Mouse (Mus musculus) ES-E14 (cell line): ENCODE data around the gene Rita1. TPM values are rescaled to one million over a fixed set of nuclear protein-coding genes. Genes with fewer than 3 reads are reported as not detected.
A peak's percentile ranks its signal among the peaks of the same experiment; 100 is the strongest.

Source experiments
- DNase-seq: peaks from one replicate; pipeline ENCODE4 v3.0.0-alpha.2; 2013; ENCODE audit warnings: low read depth, low spot score
- H3K27ac ChIP-seq: 2 replicates; pipeline ENCODE4 v1.5.1; 2012; ENCODE audit warnings: low read depth, mild to moderate bottlenecking, low read length, moderate library complexity, mixed read lengths; ENCODE audit not compliant: poor library complexity, insufficient read depth, severe bottlenecking
- H3K36me3 ChIP-seq: 2 replicates; pipeline ENCODE4 v1.6.1; 2012; ENCODE audit warnings: mild to moderate bottlenecking, low read length, moderate library complexity, mixed read lengths; ENCODE audit not compliant: control insufficient read depth, poor library complexity, insufficient read depth, severe bottlenecking
- H3K4me1 ChIP-seq, 2 experiments: fragments of 150-350 bp in 1 of 2; sonication (generic) in 1 of 2; 2 replicates each; pipeline ENCODE4 v1.6.1; 2012; ENCODE audit warnings: low read length in 2 of 2, mild to moderate bottlenecking in 1 of 2, mixed read lengths in 1 of 2; ENCODE audit not compliant: control insufficient read depth in 2 of 2, insufficient read depth in 2 of 2, poor library complexity in 1 of 2
- H3K4me3 ChIP-seq, 2 experiments: fragments of 150-350 bp in 1 of 2; sonication (generic) in 1 of 2; 2 replicates each; pipeline ENCODE4 v1.5.1; 2012; ENCODE audit warnings: low read length in 2 of 2, low read depth in 1 of 2, mild to moderate bottlenecking in 1 of 2, mixed read lengths in 1 of 2; ENCODE audit not compliant: insufficient read depth in 1 of 2, poor library complexity in 1 of 2, severe bottlenecking in 1 of 2
- H3K9ac ChIP-seq: 2 replicates; pipeline ENCODE4 v1.6.1; 2012; ENCODE audit warnings: low read depth, mild to moderate bottlenecking, low read length, mixed read lengths; ENCODE audit not compliant: poor library complexity, insufficient read depth, severe bottlenecking
- H3K9me3 ChIP-seq: fragments of 150-350 bp; sonication (generic); 2 replicates; pipeline ENCODE4 v1.6.1; 2012; ENCODE audit warnings: low read depth, mild to moderate bottlenecking, low read length; ENCODE audit not compliant: control insufficient read depth, insufficient read depth
- CHD2 ChIP-seq: IDR thresholded peaks from 2 replicates; pipeline ENCODE4 v1.6.1; 2014; ENCODE audit warnings: mild to moderate bottlenecking, low read depth, low read length, inconsistent platforms
- HCFC1 ChIP-seq: IDR thresholded peaks from 2 replicates; pipeline ENCODE4 v1.6.1; 2012; ENCODE audit warnings: low read length, inconsistent platforms, borderline replicate concordance; ENCODE audit not compliant: insufficient read depth
- MAFK ChIP-seq: IDR thresholded peaks from 2 replicates; pipeline ENCODE4 v1.6.1; 2014; ENCODE audit warnings: mild to moderate bottlenecking, low read depth, low read length, inconsistent platforms; ENCODE audit not compliant: insufficient read depth
- ZC3H11A ChIP-seq: IDR thresholded peaks from 2 replicates; pipeline ENCODE4 v1.6.1; 2012; ENCODE audit warnings: low read depth, mild to moderate bottlenecking, inconsistent platforms, low read length, borderline replicate concordance
- ZNF384 ChIP-seq: IDR thresholded peaks from 2 replicates; pipeline ENCODE4 v1.6.1; 2012; ENCODE audit warnings: low read depth, low read length, inconsistent platforms
- in situ Hi-C, 2 experiments: fragments of 600-800 bp; cut with MboI; formaldehyde crosslinking; loops; one replicate each; pipeline ENCODE4 v1.15.1; 2025; ENCODE audit warnings: low sequenced_read_pairs in 2 of 2, inconsistent platforms in 1 of 2; ENCODE audit not compliant: unreplicated experiment in 2 of 2
- total RNA-seq: library from RNA; depleted of rRNA; stranded (reverse); fragments of 300-350 nt; gene quantifications from 2 replicates; pipeline ENCODE4 v1.2.3, GENCODE M21; 2012; rRNA removed

Gene Rita1
- 20.6 and 23.7 TPM in 2 replicates for total RNA-seq

DNA sequence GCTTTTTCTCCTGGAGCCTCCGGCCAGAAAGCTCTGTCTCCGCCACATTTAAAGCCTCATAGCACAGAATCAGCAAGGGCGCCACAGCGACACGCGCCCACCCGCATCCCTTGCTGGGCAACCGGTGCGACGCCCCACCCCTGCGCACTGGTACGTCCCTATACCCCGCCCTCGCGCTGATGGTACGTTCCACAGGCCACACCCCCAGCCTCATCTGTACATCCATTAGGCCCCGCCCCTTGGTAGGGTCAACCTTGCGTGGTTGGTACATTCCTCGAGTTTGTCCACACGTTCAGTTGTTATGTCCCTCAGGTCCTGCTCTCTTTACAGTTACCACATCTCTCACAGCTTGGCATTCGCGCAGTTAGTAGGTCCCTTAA is at the start of gene Rita1, which contains the start of gene Ddx54:
Gene Rita1 (minus strand): TSS at position 148 of the 380 bp plus-strand sequence.
Gene Ddx54 (plus strand): TSS at position 298 of the 380 bp plus-strand sequence.
- no peak for TF ChIP-seq MAFK
- no peak for TF ChIP-seq ZC3H11A
- TF ChIP-seq HCFC1, result no peak
- no peak for TF ChIP-seq ZNF384
- TF ChIP-seq CHD2, result no peak
- in situ Hi-C loops, result no loop called here
- Histone ChIP-seq H3K4me3 (peak within 1 kb of the TSS; percentile 85 to 92), H3K27ac (peak within 1 kb of the TSS; percentile 81), H3K4me1 (peaks cover 0 to 9% of the 10 kb centered on the region in 2 experiments; a peak in 1 of 4 replicates), H3K9ac (peak within 1 kb of the TSS; percentile 95), H3K9me3 (no peaks in the 10 kb centered on the region), H3K36me3 (peaks cover 21% of the 10 kb centered on the region; the same call in 1 of the 2 replicates)
- peak; percentile 93 for DNase-seq

- no peak for TF ChIP-seq MAFK
- no peak for TF ChIP-seq ZC3H11A
- TF ChIP-seq ZNF384, result no peak
- Histone ChIP-seq H3K9me3 (no peaks in the 10 kb centered on the region), H3K36me3 (no peaks in the 10 kb centered on the region), H3K9ac (no peak overlapping the region), H3K27ac (no peak overlapping the region), H3K4me1 (peaks cover 0 to 4% of the 10 kb centered on the region in 2 experiments; a peak in 1 of 4 replicates), H3K4me3 (no peak overlapping the region)
- in situ Hi-C loops, result no loop called here
- no peak for DNase-seq
These were observed 48.4 kb upstream of the Rita1 start for GRCm38 (mm10) chr5:120660816-120661215.

DNA sequence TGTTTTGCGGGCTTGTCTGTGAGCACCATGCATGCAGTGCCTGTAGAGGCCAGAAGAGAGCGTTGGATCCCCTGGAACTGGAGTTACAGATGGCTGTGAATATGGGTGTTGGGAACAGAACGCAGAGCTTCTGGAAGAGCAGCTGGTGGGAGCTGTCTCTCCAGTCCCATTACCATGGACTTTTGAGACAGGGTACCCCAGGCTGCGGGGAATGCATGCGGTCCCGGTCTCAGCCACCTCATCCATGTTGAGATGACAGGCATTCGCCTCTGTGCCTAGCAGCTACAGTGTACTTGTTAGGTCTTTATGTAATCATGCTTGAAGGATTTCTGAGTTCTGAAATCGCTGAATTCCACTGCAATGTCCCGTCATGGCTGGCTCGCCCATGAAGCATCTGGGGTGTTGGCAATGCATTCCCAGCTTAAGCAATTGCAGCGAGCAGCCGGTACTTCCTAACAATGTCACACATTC is 43.9 kb upstream of the Rita1 start:
- in situ Hi-C loops, result no loop called here
- H3K9me3 ChIP-seq, result no peaks in the 10 kb centered on the region
- TF ChIP-seq CHD2 (no peak), MAFK (no peak), HCFC1 (no peak), ZC3H11A (no peak), ZNF384 (no peak)
- H3K4me3 ChIP-seq, result no peak overlapping the region
- H3K4me1 ChIP-seq, result peaks cover 0 to 12% of the 10 kb centered on the region in 2 experiments; a peak in 2 of 4 replicates
- DNase-seq, result no peak
- no peak overlapping the region for H3K27ac ChIP-seq
- H3K36me3 ChIP-seq, result no peaks in the 10 kb centered on the region
- no peak overlapping the region for H3K9ac ChIP-seq

- H3K4me1 ChIP-seq, result peaks cover 0 to 18% of the 10 kb centered on the region in 2 experiments; a peak in 2 of 4 replicates
- TF ChIP-seq ZNF384, result no peak
- no peak for TF ChIP-seq ZC3H11A
- no peak for TF ChIP-seq MAFK
- TF ChIP-seq CHD2, result no peak
- no peak for TF ChIP-seq HCFC1
- DNase-seq, result no peak
- no peak overlapping the region for H3K4me3 ChIP-seq
- no peaks in the 10 kb centered on the region for H3K9me3 ChIP-seq
- no peaks in the 10 kb centered on the region for H3K36me3 ChIP-seq
- H3K9ac ChIP-seq, result no peak overlapping the region
- in situ Hi-C loops, result no loop called here
- no peak overlapping the region for H3K27ac ChIP-seq
These were observed 41.5 kb upstream of the Rita1 start for GRCm38 (mm10) chr5:120653873-120654272.
